Mouse (Mus musculus): ENCODE measurements at regions not wholly inside any gene's neighbourhood (a gene's known extent, or its start where the extent isn't known, plus 50 kb on each side); places are given as distances from the start of the nearest gene placed in this dataset.
A peak's percentile ranks its signal among the peaks of the same experiment; 100 is the strongest.

DNA sequence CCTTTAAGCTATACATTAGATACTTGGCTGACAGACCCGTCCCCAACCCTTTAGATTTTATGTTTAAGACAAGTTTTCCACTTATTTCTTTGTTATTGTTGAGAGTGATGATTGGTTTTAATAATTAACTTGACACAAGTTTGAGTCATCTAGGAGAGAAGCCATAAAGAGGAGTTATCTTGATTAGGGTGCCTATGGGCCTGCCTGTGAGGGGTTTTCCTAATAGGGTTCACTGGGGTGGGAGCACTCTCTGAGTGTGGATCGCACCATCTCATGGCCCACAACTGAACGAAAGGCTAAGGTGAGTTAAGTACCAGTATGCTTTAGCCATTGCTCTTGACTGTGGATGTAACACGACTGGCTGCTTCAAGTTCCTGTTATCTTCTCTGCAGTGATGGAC lies 123.3 kb upstream of the Agap1 start:
- no peaks in the 10 kb centered on the region for H3K27me3 ChIP-seq (ENCODE audit: control insufficient read depth, insufficient read depth, low read length)
- no peaks in the 10 kb centered on the region for H3K4me1 ChIP-seq (replicated peaks; ENCODE audit: control insufficient read depth in 2 of 2, insufficient read depth in 2 of 2, low read length in 1 of 2)
- no peak for DNase-seq (ENCODE audit: low read depth in 3 of 3, low spot score in 3 of 3)
- no peak overlapping the region for H3K27ac ChIP-seq
- no peaks in the 10 kb centered on the region for H3K9me3 ChIP-seq (ENCODE audit: control insufficient read depth, low read length)
- H3K4me2 ChIP-seq (ENCODE audit: low read depth), result no peak overlapping the region
- no peak overlapping the region for H3K9ac ChIP-seq (replicated peaks)
- H3K4me3 ChIP-seq (ENCODE audit: insufficient read depth in 1 of 2, low read depth in 2 of 2, low read length in 2 of 2), result no peak overlapping the region
- TF ChIP-seq CTCF (IDR thresholded peaks at IDR 0.05; ENCODE audit: low read depth) (no peak), EP300 (IDR thresholded peaks at IDR 0.05; ENCODE audit: low read depth) (no peak)
- H3K36me3 ChIP-seq (replicated peaks; ENCODE audit: control insufficient read depth, insufficient read depth, low read depth), result no peaks in the 10 kb centered on the region
- WGBS (ENCODE audit: insufficient replicate concordance), result 59% methylated on average over 4 of the region's 4 CpGs
- ATAC-seq (ENCODE audit: insufficient read depth), result no peak

DNA sequence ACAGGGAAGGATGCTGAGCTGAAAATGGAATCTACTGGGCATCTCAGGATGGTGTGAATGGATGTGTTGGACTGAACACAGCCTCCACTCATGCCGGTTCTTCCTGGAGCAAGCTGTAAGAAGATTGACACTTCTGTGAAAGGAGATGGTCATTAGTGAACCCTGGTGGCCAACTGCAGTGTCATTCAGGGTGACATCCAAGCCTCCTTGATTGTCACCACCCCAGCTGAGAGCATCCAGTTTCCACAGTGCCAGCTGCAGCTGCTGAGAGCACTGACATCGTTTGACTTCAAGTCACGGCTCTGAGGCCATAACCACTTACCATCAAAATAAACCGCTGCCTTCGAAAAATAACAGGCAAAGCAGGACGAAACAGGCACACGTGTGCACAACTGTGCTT lies 121.9 kb upstream of the Agap1 start:
- Histone ChIP-seq H3K4me1 (replicated peaks; ENCODE audit: control insufficient read depth in 2 of 2, insufficient read depth in 2 of 2, low read length in 1 of 2) (no peaks in the 10 kb centered on the region), H3K36me3 (replicated peaks; ENCODE audit: control insufficient read depth, insufficient read depth, low read depth) (no peaks in the 10 kb centered on the region), H3K9ac (replicated peaks) (no peak overlapping the region), H3K27me3 (ENCODE audit: control insufficient read depth, insufficient read depth, low read length) (no peaks in the 10 kb centered on the region), H3K4me3 (ENCODE audit: insufficient read depth in 1 of 2, low read depth in 2 of 2, low read length in 2 of 2) (no peak overlapping the region), H3K27ac (no peak overlapping the region), H3K9me3 (ENCODE audit: control insufficient read depth, low read length) (no peaks in the 10 kb centered on the region), H3K4me2 (ENCODE audit: low read depth) (no peak overlapping the region)
- WGBS (ENCODE audit: insufficient replicate concordance), result 74% methylated on average over 7 of the region's 7 CpGs
- no peak for ATAC-seq (ENCODE audit: insufficient read depth)
- DNase-seq (ENCODE audit: low read depth in 3 of 3, low spot score in 3 of 3), result no peak
- TF ChIP-seq EP300 (IDR thresholded peaks at IDR 0.05; ENCODE audit: low read depth), result no peak

DNA sequence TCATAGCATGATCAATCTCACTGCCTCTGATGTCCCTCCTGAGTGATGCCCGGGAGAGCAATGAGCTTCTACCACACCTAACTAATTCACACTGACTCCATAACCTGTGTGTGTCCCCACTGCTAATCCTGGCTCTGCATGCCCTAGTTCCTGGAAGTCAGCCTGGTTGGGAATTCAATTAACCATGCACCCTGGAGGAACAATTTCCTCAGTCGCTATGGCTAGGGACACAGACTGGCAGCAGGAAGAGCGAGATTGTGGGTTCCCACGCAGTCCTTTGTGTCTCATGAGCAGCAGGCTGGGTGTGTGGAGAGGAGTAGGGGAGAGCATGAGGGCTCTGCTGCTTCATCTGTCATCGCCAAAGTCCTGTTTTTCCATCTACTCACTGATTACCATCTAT lies 116.7 kb upstream of the Agap1 start:
- no peaks in the 10 kb centered on the region for H3K4me1 ChIP-seq (replicated peaks; ENCODE audit: control insufficient read depth in 2 of 2, insufficient read depth in 2 of 2, low read length in 1 of 2)
- DNase-seq (ENCODE audit: low read depth in 3 of 3, low spot score in 3 of 3) (no peak), ATAC-seq (ENCODE audit: insufficient read depth) (no peak)
- TF ChIP-seq CTCF (IDR thresholded peaks at IDR 0.05; ENCODE audit: low read depth) (no peak), EP300 (IDR thresholded peaks at IDR 0.05; ENCODE audit: low read depth) (no peak)
- no peaks in the 10 kb centered on the region for H3K9me3 ChIP-seq (ENCODE audit: control insufficient read depth, low read length)
- no peak overlapping the region for H3K27ac ChIP-seq
- 50% methylated on average over 5 of the region's 5 CpGs for WGBS (ENCODE audit: insufficient replicate concordance)
- H3K36me3 ChIP-seq (replicated peaks; ENCODE audit: control insufficient read depth, insufficient read depth, low read depth), result no peaks in the 10 kb centered on the region
- no peak overlapping the region for H3K9ac ChIP-seq (replicated peaks)
- H3K4me2 ChIP-seq (ENCODE audit: low read depth), result no peak overlapping the region
- no peak overlapping the region for H3K4me3 ChIP-seq (ENCODE audit: insufficient read depth in 1 of 2, low read depth in 2 of 2, low read length in 2 of 2)
- H3K27me3 ChIP-seq (ENCODE audit: control insufficient read depth, insufficient read depth, low read length), result no peaks in the 10 kb centered on the region

DNA sequence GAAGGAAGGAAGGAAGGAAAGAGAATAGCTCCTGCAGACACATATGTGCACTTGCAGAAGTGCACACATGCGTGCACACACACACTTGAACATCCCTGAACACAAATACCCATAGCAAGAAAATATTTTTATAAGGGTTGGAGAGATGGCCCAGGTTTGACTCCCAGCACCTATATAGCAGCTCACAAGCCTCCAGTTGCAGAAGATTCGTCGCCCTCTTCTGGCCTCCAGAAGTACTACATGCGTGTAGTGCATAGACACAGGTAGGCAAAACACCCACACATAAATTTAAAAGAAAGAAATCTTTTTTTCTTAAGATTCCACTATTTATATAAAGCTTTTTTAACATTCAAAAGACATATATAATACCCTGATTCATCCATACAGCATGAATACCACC lies 111.8 kb upstream of the Agap1 start:
- TF ChIP-seq EP300 (IDR thresholded peaks at IDR 0.05; ENCODE audit: low read depth) (no peak), CTCF (IDR thresholded peaks at IDR 0.05; ENCODE audit: low read depth) (peak; percentile 52)
- no peak for DNase-seq (ENCODE audit: low read depth in 3 of 3, low spot score in 3 of 3)
- 27% methylated on average over 4 of the region's 4 CpGs for WGBS (ENCODE audit: insufficient replicate concordance)

DNA sequence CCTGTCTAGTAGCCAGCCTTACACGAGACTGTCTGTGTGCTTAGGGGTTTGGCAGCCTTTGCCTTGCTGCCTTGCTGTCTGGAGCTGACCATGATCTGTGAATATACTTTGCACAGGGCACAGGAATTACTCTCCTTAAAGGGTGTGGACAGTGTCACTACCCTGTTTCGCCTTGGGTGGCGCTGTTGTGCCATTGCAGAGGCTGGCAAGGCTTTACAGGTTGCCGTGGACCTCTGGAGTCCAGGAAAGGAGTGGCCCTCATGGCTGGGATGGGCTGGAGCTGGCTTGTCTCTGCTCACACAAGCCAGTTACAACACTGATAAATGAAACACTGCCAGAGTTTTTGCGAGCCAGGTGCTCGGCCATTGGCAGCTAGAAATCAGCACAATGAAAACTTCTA lies 110.1 kb upstream of the Agap1 start:
- Histone ChIP-seq H3K27ac (no peak overlapping the region), H3K9me3 (ENCODE audit: control insufficient read depth, low read length) (no peaks in the 10 kb centered on the region), H3K9ac (replicated peaks) (no peak overlapping the region), H3K4me1 (replicated peaks; ENCODE audit: control insufficient read depth in 2 of 2, insufficient read depth in 2 of 2, low read length in 1 of 2) (no peaks in the 10 kb centered on the region), H3K27me3 (ENCODE audit: control insufficient read depth, insufficient read depth, low read length) (no peaks in the 10 kb centered on the region), H3K36me3 (replicated peaks; ENCODE audit: control insufficient read depth, insufficient read depth, low read depth) (no peaks in the 10 kb centered on the region), H3K4me3 (ENCODE audit: insufficient read depth in 1 of 2, low read depth in 2 of 2, low read length in 2 of 2) (no peak overlapping the region), H3K4me2 (ENCODE audit: low read depth) (no peak overlapping the region)
- ATAC-seq (ENCODE audit: insufficient read depth) (no peak), DNase-seq (ENCODE audit: low read depth in 3 of 3, low spot score in 3 of 3) (no peak)
- peak; percentile 77 for TF ChIP-seq CTCF (IDR thresholded peaks at IDR 0.05; ENCODE audit: low read depth)
- no peak for TF ChIP-seq EP300 (IDR thresholded peaks at IDR 0.05; ENCODE audit: low read depth)
- 28% methylated on average over 6 of the region's 6 CpGs for WGBS (ENCODE audit: insufficient replicate concordance)

More for the DNA sequence above, 111.8 kb upstream of the Agap1 start:
- ATAC-seq (ENCODE audit: insufficient read depth), result no peak
- H3K27me3 ChIP-seq (ENCODE audit: control insufficient read depth, insufficient read depth, low read length), result no peaks in the 10 kb centered on the region
- no peaks in the 10 kb centered on the region for H3K36me3 ChIP-seq (replicated peaks; ENCODE audit: control insufficient read depth, insufficient read depth, low read depth)
- no peak overlapping the region for H3K27ac ChIP-seq
- H3K9ac ChIP-seq (replicated peaks), result no peak overlapping the region
- no peak overlapping the region for H3K4me3 ChIP-seq (ENCODE audit: insufficient read depth in 1 of 2, low read depth in 2 of 2, low read length in 2 of 2)
- H3K4me1 ChIP-seq (replicated peaks; ENCODE audit: control insufficient read depth in 2 of 2, insufficient read depth in 2 of 2, low read length in 1 of 2), result no peaks in the 10 kb centered on the region
- no peaks in the 10 kb centered on the region for H3K9me3 ChIP-seq (ENCODE audit: control insufficient read depth, low read length)
- no peak overlapping the region for H3K4me2 ChIP-seq (ENCODE audit: low read depth)

DNA sequence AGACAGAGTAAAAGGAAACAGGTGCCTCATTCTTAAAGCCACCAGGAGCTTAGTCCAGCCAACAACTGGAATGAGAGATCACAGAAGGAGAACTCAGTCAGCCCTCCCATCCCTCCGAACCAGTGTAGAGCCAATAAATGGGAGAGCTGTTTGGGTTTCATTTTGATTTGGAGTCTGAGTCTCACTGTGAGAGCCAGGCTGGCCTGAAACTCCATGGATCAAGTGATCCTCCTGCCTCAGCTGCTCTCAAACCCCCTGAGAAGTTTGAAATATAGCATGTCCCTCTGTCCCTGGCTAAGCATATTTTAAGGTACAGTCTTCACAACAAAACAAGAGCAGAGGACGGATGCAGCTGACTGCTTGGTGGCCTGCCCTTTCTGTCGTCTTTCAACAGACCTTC lies 107.3 kb upstream of the Agap1 start:
- no peaks in the 10 kb centered on the region for H3K9me3 ChIP-seq (ENCODE audit: control insufficient read depth, low read length)
- no peak for TF ChIP-seq EP300 (IDR thresholded peaks at IDR 0.05; ENCODE audit: low read depth)
- TF ChIP-seq CTCF (IDR thresholded peaks at IDR 0.05; ENCODE audit: low read depth), result no peak
- H3K4me2 ChIP-seq (ENCODE audit: low read depth), result no peak overlapping the region
- H3K27me3 ChIP-seq (ENCODE audit: control insufficient read depth, insufficient read depth, low read length), result no peaks in the 10 kb centered on the region
- no peaks in the 10 kb centered on the region for H3K4me1 ChIP-seq (replicated peaks; ENCODE audit: control insufficient read depth in 2 of 2, insufficient read depth in 2 of 2, low read length in 1 of 2)
- no peaks in the 10 kb centered on the region for H3K36me3 ChIP-seq (replicated peaks; ENCODE audit: control insufficient read depth, insufficient read depth, low read depth)
- WGBS (ENCODE audit: insufficient replicate concordance), result 52% methylated on average over 3 of the region's 3 CpGs
- no peak for ATAC-seq (ENCODE audit: insufficient read depth)
- no peak overlapping the region for H3K9ac ChIP-seq (replicated peaks)
- H3K4me3 ChIP-seq (ENCODE audit: insufficient read depth in 1 of 2, low read depth in 2 of 2, low read length in 2 of 2), result no peak overlapping the region
- DNase-seq (ENCODE audit: low read depth in 3 of 3, low spot score in 3 of 3), result no peak
- no peak overlapping the region for H3K27ac ChIP-seq

All from liver, embryonic 14.5 days (tissue).